Mouse (Mus musculus): ENCODE data around the gene Cherp.

Gene Cherp

GRCm38 (mm10) chr8:72474826-72475546 lies at the start of gene Cherp:
Cherp (minus strand) TSS chr8:72475226.
- in situ Hi-C loops (cut with MboI, MseI) = no loop called here

- in situ Hi-C loops (cut with MboI, MseI) = no loop called here
These were observed 46.9 kb upstream of the Cherp start for GRCm38 (mm10) chr8:72521888-72522287.

- in situ Hi-C loops (cut with MboI, MseI) = no loop called here
These were observed 42.5 kb upstream of the Cherp start for GRCm38 (mm10) chr8:72517421-72517988.

DNA sequence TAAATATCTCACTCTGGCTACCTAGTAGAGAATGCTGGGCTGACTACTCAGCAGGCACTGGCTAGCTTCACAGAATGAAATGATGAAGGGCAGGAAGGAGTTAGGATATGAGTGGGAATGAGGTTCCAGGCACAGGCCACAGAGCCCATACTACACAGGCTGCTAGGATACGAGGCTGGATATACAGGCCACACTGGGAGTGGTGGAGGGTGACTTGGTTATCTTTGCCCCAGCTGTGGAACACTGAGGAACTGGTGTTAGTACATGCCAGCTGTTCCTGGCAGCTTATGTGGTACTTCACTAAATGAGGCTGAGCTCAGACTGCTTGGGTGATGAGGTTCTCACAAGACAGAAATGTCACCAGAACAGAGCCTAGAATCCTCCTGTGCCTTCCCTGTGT lies 38.1 kb upstream of the Cherp start:
- in situ Hi-C loops (cut with MboI, MseI) = no loop called here

DNA sequence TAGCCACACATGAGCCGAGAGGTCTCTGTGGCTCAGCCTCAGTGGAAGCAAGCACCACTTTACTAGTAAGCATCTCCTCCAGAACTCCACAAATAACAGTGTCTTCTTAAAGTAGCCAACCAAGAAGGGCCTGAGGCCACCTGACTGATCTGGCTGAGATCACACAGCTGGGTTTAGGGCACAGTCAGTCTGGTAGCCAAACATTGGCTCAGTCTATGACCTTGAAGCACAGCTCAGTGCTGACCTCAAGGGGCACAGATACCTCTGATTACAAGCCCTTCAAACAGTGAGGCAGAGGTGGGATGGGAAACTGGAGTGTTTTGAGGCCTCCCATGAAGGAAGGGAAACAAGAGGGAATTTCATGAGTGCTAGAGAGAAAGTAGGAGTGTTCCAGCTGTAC lies 37.6 kb upstream of the Cherp start:
- in situ Hi-C loops (cut with MboI, MseI) = no loop called here

- in situ Hi-C loops (cut with MboI, MseI) = no loop called here
These were observed 32.5 kb upstream of the Cherp start for GRCm38 (mm10) chr8:72507505-72507904.

DNA sequence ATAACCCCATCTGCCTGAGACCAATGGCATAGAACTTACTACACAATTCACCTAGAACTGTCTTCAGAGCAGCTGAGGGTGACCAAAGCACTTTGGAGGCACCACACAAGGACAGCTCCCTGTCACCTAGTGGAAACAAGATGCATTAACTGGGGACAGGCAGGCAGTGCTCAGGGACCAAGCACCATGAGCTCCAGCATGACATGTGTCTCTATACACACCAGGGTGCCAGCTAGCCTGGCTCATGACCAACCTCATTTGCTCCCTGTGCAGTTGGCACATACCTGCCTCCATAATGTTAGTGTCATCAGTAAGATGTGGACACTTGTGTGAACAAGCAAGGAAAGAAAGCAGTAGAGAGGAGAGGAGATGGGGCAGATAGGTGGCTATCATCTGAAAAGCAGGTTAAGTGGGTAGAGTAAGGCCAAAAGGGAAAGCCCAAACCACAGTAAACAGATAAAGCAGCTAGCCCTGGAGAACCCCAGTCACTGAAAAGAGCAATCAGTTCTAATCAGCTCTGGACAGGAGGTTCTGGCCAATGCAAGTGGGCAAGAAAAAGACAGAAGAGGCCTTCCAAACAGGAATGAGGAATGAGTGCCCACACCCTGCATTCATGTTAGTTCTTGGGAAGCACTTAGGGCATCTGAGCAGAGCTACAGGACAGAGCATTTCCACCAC lies 29.8 kb upstream of the Cherp start:
- in situ Hi-C loops (cut with MboI, MseI) = no loop called here

- in situ Hi-C loops (cut with MboI, MseI) = no loop called here
These were observed 29.1 kb upstream of the Cherp start for GRCm38 (mm10) chr8:72504137-72504536.

- in situ Hi-C loops (cut with MboI, MseI) = no loop called here
These were observed 25.5 kb upstream of the Cherp start for GRCm38 (mm10) chr8:72500521-72500931.

DNA sequence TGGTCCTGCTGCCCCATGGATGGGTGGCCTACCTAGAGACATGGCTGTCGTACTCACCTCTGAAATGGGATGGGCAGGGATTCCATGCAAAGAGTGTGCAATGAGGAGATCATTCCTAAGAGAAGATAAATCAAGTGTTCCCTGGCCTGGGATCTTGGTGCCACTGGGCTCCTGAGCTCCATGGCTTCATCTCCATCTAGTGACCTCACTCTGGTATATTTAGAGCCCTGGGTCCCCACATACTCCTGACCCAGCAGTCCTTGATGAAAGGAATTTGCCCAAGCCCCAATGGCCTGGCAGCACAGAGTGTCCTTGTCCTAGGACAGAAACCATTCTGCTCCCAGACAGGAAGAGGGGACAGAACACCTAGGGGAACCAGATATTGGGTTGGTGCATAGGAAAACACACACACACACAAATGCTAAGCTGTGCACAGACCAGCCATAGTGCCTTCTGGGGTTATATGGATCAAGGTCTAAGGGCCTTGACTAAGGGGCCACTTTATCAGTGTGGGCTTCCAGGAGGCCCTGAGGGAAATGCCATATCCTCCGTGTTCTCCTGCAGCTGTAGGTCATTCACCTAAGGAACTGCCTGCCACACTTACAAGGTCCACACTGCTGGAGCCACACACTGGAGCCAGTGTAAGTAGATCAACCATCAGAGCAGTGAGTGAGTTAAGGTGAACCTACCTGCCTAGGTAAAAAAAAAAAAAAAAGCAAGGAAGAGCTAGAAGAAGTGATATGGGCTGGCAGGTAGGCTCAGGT lies 24.7 kb upstream of the Cherp start:
- in situ Hi-C loops (cut with MboI, MseI) = loop anchor here (5.0 kb wide), 2 partner anchors 43 to 143 kb away; no protein-coding TSS in a partner anchor

- in situ Hi-C loops (cut with MboI, MseI) = loop anchor here (5.0 kb wide), 2 partner anchors 44 to 144 kb away; no protein-coding TSS in a partner anchor
These were observed 23.5 kb upstream of the Cherp start for GRCm38 (mm10) chr8:72498527-72498926.

DNA sequence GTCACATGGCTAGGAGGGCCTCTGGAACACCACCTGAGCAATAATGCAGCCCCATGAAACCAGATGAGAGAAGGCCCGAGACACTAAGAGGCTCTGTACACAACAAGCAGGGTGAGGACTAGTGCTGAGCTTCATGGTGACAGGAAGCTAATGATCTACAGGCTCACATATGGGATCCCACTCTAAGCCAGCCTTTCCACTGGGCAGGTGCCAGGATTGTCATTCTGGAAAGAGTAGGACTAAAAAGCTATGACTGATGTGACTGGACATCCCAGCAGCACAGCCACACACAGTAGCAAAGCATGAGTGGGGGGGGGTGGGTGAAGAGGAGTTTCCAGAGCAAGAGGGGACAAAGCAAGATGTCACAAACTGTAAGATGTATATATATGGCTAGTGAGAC lies 22.9 kb upstream of the Cherp start:
- in situ Hi-C loops (cut with MboI, MseI) = loop anchor here (5.0 kb wide), 2 partner anchors 44 to 144 kb away; no protein-coding TSS in a partner anchor

DNA sequence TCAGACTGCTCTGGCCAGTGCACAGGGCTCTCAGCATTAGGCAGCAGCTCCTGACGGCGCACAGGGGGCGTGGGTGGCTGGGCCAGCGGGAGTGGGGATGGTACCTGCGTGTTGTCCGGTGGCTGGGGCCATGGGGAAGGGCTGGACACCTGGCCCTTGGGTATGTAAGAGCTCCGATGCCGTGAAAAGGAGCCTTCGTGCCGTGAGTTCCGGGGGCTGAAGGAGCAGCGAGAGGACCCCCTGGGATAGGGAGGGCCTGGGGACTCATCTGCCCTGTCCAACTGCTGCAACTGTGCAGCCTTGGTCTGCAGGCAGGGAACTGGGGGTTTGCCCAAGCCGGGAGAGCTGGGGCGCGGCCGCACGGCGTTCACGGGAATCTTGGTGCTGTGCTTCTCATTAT lies 21.2 kb upstream of the Cherp start:
- in situ Hi-C loops (cut with MboI, MseI) = loop anchor here (5.0 kb wide), 2 partner anchors 46 to 146 kb away; no protein-coding TSS in a partner anchor

- in situ Hi-C loops (cut with MboI, MseI) = loop anchor here (5.0 kb wide), 2 partner anchors 47 to 147 kb away; no protein-coding TSS in a partner anchor
These were observed 20.5 kb upstream of the Cherp start for GRCm38 (mm10) chr8:72495411-72496111.

GRCm38 (mm10) chr8:72493381-72493780 lies 18.4 kb upstream of the Cherp start:
- in situ Hi-C loops (cut with MboI, MseI) = no loop called here

DNA sequence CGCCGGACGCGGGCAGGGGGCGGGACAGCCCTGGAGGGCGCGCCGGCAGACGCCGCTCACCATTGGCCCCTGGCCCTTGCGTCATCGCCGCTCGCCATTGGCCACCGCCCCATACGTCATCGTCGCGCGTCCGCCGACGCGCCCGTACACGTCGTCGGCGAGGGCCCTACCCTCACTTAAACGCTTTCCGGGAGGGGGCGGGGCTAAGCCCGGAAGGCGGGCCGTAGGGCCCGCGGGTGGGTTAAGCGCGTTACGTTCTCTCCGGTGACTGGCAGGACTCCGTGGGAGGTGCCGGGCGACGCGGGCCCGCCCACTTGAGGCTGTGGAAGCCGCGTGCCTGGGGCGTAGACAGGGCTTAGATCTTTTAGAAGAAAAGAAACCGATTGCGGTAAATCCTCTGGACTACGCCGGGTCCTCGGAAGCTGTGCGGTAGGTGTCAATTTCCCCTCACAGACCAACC lies 17.6 kb upstream of the Cherp start:
- in situ Hi-C loops (cut with MboI, MseI) = no loop called here

GRCm38 (mm10) chr8:72491680-72492621 lies 16.9 kb upstream of the Cherp start, which contains the start of gene Slc35e1:
Slc35e1 (minus strand) TSS chr8:72492614.
- in situ Hi-C loops (cut with MboI, MseI) = no loop called here

GRCm38 (mm10) chr8:72491017-72491416 lies 16.0 kb upstream of the Cherp start:
- in situ Hi-C loops (cut with MboI, MseI) = no loop called here

DNA sequence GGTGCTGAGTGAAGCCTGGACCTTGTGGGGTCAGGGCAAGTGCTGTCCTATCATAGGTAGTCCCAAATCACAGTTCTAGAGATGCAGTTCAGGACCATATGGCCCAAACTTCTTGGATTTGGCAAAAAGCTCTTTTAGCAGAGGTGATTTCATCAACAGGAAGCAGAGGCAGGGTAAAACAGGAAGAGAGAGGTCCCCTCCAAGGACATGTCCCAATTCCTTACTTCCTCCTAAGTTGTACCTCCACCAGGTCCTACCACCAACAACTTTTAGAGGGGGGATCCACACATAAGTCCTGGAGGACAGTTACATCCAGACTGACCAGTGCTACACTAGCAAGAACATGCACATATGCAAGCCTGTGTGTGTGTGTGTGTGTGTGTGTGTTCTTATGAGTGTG lies 12.0 kb upstream of the Cherp start:
- in situ Hi-C loops (cut with MboI, MseI) = no loop called here

All from T-helper 1 cell (primary cell).